Mouse (Mus musculus) ES-Bruce4 (cell line): Measurements from ENCODE around the gene Wiz. TPM values are rescaled to one million over a fixed set of nuclear protein-coding genes. Genes with fewer than 3 reads are reported as not detected.

Experiments
- H3K27ac ChIP-seq: 2 replicates; pipeline ENCODE4 v1.5.1; 2012; ENCODE audit warnings: low read length, inconsistent platforms; ENCODE audit not compliant: insufficient read depth
- H3K27me3 ChIP-seq: 2 replicates; pipeline ENCODE4 v1.6.1; 2012; ENCODE audit warnings: mild to moderate bottlenecking, low read length, inconsistent platforms; ENCODE audit not compliant: control insufficient read depth, poor library complexity, insufficient read depth, severe bottlenecking
- H3K36me3 ChIP-seq: 2 replicates; pipeline ENCODE4 v1.6.1; 2012; ENCODE audit warnings: inconsistent platforms, mild to moderate bottlenecking, low read length, moderate library complexity; ENCODE audit not compliant: control insufficient read depth, poor library complexity, insufficient read depth, severe bottlenecking
- H3K4me1 ChIP-seq: one replicate; pipeline ENCODE4 v1.8.1; 2011; ENCODE audit warnings: low read length; ENCODE audit not compliant: control insufficient read depth, insufficient read depth
- H3K4me3 ChIP-seq: 2 replicates; pipeline ENCODE4 v1.5.1; 2011; ENCODE audit warnings: low read depth, mild to moderate bottlenecking, low read length
- H3K9ac ChIP-seq: 2 replicates; pipeline ENCODE4 v1.6.1; 2012; ENCODE audit warnings: low read depth, mild to moderate bottlenecking, inconsistent platforms; ENCODE audit not compliant: poor library complexity, severe bottlenecking
- H3K9me3 ChIP-seq: replicated peaks from 2 replicates; pipeline ENCODE4 v1.6.1; 2012; ENCODE audit warnings: mild to moderate bottlenecking, low read length, inconsistent platforms; ENCODE audit not compliant: control insufficient read depth, poor library complexity, insufficient read depth, severe bottlenecking
- CTCF ChIP-seq: IDR thresholded peaks from one replicate; pipeline ENCODE4 v1.8.1; 2011; ENCODE audit warnings: low read depth, low read length
- EP300 ChIP-seq: IDR thresholded peaks from 2 replicates; pipeline ENCODE4 v1.6.1; 2011; ENCODE audit warnings: low read depth, low read length; ENCODE audit not compliant: insufficient read depth
- POLR2A ChIP-seq: IDR thresholded peaks from one replicate; pipeline ENCODE4 v1.8.1; 2011; ENCODE audit warnings: low read length; ENCODE audit not compliant: insufficient read depth
- polyA plus RNA-seq: library from polyadenylated mRNA; stranded (reverse); fragments of >200 nt; gene quantifications from 2 replicates; pipeline ENCODE4 v1.2.4, GENCODE M21; 2011; ENCODE audit warnings: low read depth; ENCODE audit not compliant: missing spikeins, insufficient read depth, insufficient read length

Gene Wiz
- polyA plus RNA-seq, 1 experiment, result 56.3 TPM

DNA sequence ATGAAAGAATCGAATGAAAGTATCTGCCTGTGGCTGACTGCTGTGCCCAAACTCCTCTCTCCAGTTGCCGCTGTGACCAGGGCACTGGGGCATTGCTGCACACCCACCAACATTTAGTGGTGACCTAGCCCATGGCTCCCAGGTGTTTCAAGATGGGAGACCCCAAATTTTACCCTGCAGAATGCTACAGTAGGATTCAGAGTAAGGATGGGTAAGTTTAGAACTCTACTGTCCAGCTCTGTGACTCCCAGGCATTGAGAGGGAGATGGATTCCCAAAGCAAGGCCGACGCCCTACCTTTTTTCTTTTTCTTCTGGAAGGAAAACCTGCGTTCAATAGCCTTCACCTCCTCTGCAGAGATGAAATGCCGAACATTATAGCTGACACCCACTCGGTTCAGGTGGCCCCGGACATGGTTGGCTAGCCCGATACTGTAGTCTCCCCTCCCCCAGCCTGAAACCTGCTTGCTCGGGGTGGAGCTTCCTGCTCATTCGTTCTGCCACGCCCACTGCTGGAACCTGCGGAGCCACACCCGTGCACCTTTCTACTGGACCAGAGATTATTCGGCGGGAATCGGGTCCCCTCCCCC is 20.2 kb downstream of the Wiz start:
- Histone ChIP-seq H3K36me3 (peaks cover 10% of the 10 kb centered on the region), H3K27ac (peak overlapping the region; percentile 85), H3K9ac (peak overlapping the region; percentile 88), H3K27me3 (no peaks in the 10 kb centered on the region), H3K4me1 (no peaks in the 10 kb centered on the region), H3K4me3 (peak overlapping the region; percentile 97), H3K9me3 (no peaks in the 10 kb centered on the region)
- TF ChIP-seq CTCF, result no peak
- no peak for TF ChIP-seq POLR2A
- no peak for TF ChIP-seq EP300

DNA sequence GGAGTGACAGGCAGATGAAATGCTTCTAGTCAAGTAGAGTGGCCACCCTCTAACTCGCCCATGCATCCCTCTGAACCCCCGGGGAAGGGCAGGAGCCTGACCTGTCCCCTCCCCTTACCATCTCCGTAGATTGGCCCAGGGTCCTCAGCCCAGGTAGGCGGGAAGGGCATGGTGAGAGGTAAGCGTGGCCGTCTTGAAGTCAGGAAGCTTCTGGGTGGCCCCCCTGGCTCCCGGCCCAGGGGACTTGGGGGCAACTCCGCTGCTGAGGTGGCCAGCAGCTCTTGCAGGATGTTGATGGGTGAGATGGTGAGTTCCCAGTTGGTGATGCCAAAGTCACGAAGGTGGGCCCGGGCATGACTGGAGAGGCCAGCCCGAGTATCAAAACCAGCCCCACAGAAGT is 21.5 kb downstream of the Wiz start:
- no peaks in the 10 kb centered on the region for H3K27me3 ChIP-seq
- H3K4me1 ChIP-seq, result peaks cover 2% of the 10 kb centered on the region
- H3K27ac ChIP-seq, result peak overlapping the region; percentile 8; the same call in 1 of the 2 replicates
- peak overlapping the region; percentile 88 for H3K9ac ChIP-seq
- TF ChIP-seq POLR2A (no peak), EP300 (no peak), CTCF (no peak)
- peaks cover 10% of the 10 kb centered on the region for H3K36me3 ChIP-seq
- H3K9me3 ChIP-seq, result no peaks in the 10 kb centered on the region
- H3K4me3 ChIP-seq, result peak overlapping the region; percentile 31

DNA sequence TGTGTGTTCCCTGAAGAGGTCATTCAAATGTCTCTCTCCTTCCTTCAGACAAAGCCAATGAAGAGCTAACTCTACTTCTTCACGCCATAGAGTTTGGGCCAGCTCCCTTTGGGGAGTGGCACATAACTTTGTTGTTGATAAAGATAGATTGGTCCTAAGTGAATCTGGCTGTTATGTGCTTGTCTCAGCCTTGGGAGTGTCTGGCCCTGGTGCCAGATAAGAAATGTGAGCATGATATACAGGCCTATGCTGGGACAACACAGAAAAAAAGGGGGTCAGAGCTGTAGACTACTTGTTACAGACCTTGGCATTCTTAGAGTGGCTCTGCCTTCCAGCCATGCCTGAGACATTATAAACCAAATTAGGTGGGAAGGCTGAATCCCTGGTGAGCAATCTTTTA is 23.9 kb downstream of the Wiz start:
- peak overlapping the region; percentile 86 for H3K27ac ChIP-seq
- peaks cover 2% of the 10 kb centered on the region for H3K4me1 ChIP-seq
- H3K9ac ChIP-seq, result peak overlapping the region; percentile 10
- no peak for TF ChIP-seq EP300
- TF ChIP-seq POLR2A, result no peak
- TF ChIP-seq CTCF, result no peak
- peaks cover 29% of the 10 kb centered on the region for H3K36me3 ChIP-seq
- no peaks in the 10 kb centered on the region for H3K9me3 ChIP-seq
- H3K27me3 ChIP-seq, result no peaks in the 10 kb centered on the region
- H3K4me3 ChIP-seq, result no peak overlapping the region

DNA sequence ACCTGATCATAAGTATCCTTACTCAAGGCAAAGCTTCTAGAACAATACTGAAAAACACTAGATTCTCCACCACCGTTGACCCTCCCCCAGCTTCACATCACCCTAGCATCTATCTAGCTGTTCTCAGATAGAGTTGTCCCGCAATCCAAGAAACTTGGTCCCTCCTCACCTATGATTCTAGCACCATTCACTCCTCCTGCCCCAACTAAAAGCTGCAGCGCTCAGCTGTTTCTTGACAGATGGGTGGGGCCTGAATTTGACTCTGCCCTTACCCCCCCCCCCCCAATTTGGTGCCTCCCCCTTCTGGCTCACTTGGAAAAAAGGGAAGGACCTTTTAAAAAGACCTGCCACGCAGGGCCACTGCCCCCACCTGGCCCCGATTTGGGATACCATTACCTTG is 24.4 kb downstream of the Wiz start:
- Histone ChIP-seq H3K27ac (peak overlapping the region; percentile 86), H3K36me3 (peaks cover 34% of the 10 kb centered on the region), H3K9ac (peak overlapping the region; percentile 10; the same call in 1 of the 2 replicates), H3K27me3 (no peaks in the 10 kb centered on the region), H3K9me3 (no peaks in the 10 kb centered on the region), H3K4me3 (peak overlapping the region; percentile 56), H3K4me1 (peaks cover 2% of the 10 kb centered on the region)
- no peak for TF ChIP-seq POLR2A
- no peak for TF ChIP-seq CTCF
- TF ChIP-seq EP300, result no peak

DNA sequence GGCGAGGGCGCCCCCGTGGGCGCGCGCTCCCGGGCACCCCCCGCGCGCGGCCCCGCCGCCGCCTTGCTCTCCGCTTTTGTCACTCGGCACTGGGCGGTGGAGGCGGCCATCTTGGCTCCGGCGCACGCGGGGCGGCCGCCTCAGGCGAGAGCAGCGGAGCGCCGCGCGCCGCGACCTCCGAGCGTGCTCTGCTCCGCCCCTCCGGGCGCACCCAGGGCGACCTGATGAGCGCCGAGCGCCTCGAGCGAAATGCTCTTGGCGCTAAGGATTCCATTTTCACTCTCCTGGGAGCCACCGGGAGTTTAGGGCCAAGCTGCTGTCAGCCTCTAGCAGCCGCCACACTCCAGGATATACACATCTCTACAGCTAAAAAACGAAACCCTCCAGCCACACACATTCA is 24.9 kb downstream of the Wiz start:
- Histone ChIP-seq H3K36me3 (peaks cover 39% of the 10 kb centered on the region), H3K9ac (peak overlapping the region; percentile 92), H3K27me3 (no peaks in the 10 kb centered on the region), H3K4me3 (peak overlapping the region; percentile 77), H3K9me3 (no peaks in the 10 kb centered on the region), H3K4me1 (peaks cover 2% of the 10 kb centered on the region), H3K27ac (peak overlapping the region; percentile 63)
- TF ChIP-seq CTCF (no peak), EP300 (peak; percentile 18; the same call in 1 of the 2 replicates)

DNA sequence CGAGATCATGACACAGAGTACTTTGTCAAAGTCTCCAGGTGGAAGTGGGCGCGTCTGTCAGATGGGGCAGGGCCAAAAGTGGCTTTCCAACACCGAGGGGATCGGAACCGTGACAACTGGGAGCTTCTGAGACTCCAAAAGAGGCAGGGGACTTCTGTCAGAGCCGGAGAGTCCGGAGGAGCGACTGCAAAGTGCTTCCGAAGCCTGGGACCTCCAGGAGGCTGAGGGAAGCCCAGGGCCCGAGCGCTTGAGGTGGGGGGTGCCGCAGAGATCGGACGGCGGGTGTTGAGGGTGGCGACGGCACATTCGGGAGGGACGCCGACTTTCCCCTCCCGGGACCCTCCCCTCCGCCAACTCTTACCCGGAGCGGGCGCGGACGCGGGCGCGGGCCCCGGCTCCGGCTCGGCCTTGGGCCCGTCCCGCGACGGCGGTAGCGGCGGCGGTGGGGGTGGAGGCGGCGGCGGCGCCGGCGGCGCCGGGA is 25.4 kb downstream of the Wiz start:
- no peaks in the 10 kb centered on the region for H3K9me3 ChIP-seq
- H3K4me3 ChIP-seq, result peak overlapping the region; percentile 77
- no peaks in the 10 kb centered on the region for H3K27me3 ChIP-seq
- peak overlapping the region; percentile 92 for H3K9ac ChIP-seq
- H3K36me3 ChIP-seq, result peaks cover 43% of the 10 kb centered on the region
- TF ChIP-seq EP300, result no peak
- TF ChIP-seq CTCF, result no peak
- no peak for TF ChIP-seq POLR2A
- H3K4me1 ChIP-seq, result peaks cover 2% of the 10 kb centered on the region
- no peak overlapping the region for H3K27ac ChIP-seq
